Mouse (Mus musculus): ENCODE data around the gene Slc22a14. TPM values are rescaled to one million over a fixed set of nuclear protein-coding genes. Genes with fewer than 3 reads are reported as not detected.

The Slc22a14 gene
- polyA plus RNA-seq, 1 experiment from 2014 or later = not detected

DNA sequence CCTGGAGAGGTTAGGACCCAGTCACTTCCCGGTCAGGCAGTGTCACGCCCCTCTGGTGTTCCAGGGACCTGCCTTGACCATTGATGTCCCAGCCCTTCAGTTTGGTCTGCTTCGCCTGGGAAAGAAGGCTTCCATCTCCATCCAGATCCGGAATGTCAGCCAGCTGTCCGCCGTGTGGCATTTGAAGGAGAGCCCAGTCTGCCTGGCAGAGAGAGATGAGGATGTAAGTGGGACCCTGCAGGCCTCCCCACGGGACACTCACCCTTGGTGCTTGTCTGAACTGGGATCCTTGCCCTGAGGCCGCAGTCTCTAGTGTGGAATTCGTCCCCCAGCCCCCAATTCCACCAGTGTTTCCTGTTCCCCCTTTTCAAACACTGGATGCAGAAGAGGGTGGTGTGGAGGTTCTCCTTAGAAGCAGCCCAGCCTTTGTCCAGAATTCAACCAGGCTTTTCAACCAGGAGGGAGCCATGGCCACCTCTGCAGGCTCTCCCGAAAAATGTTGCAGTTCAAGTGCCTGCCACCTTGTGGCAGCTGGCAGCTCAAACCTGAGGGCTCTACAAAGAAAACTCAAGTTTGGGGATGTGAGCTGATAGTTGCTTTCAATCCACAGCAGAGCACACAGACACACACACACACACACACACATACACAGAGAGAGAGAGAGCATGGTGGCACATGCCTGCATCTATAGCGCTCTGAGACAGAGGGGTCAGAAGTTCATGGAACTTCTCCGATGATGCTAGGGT, 236.7 kb downstream of the Slc22a14 start:
- no peak overlapping the region for H3K4me2 ChIP-seq
- ATAC-seq (replicated peaks; ENCODE audit: low FRiP score) = no peak
- H3K9me3 ChIP-seq (ENCODE audit: control insufficient read depth, low read length) = no peaks in the 10 kb centered on the region
- H3K36me3 ChIP-seq (ENCODE audit: control insufficient read depth, insufficient read depth, low read length) = no peaks in the 10 kb centered on the region
- no peaks in the 10 kb centered on the region for H3K4me1 ChIP-seq (replicated peaks; ENCODE audit: control insufficient read depth, insufficient read depth, low read length)
- no peaks in the 10 kb centered on the region for H3K27me3 ChIP-seq (replicated peaks; ENCODE audit: control insufficient read depth, insufficient read depth, low read length)
- DNase-seq (ENCODE audit: low spot score) = no peak
- 87% methylated on average over 12 of the region's 12 CpGs for WGBS
- no peak overlapping the region for H3K4me3 ChIP-seq (ENCODE audit: low read depth, low read length)
- H3K9ac ChIP-seq (ENCODE audit: low read depth, low read length) = no peak overlapping the region
- H3K27ac ChIP-seq (ENCODE audit: low read depth, low read length) = no peak overlapping the region

DNA sequence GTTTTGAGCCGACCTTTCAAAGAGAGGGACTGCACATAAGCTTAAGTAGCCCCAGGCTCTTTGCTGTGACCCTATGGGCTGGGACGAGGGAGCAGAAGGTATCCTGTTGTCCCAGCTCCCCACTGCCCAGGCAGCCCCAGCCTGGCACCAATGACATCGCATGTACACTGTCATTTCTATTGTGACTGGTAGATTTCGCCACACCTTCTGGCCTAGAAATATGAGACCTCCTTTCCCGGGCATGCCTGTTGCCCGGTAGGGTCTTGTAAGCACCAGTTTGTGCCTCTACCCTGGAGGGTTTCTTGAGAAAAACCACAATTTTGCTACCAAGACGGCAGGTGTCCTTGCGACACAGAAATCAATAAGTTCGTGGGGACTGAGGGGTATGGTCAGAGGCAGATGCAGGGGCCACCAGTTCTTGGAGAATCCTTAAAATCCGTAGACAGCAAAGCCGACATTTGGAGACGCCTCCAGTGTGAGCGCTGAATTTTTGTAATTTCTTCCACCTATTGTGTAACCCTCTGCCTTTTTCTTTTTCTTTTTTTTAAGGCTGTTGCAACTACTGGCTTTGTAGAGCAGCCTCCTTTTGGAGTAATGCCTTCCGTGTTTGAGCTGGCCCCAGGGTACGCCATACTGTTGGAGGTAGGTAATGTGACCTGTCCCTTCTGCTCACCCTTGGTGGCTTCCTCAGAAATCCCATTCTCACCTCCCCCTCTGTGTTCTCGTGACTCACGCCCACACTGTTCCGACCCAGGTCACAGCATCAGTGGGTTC, 242.6 kb downstream of the Slc22a14 start:
- DNase-seq (ENCODE audit: low spot score) = no peak
- Histone ChIP-seq H3K27me3 (replicated peaks; ENCODE audit: control insufficient read depth, insufficient read depth, low read length) (no peaks in the 10 kb centered on the region), H3K4me3 (ENCODE audit: low read depth, low read length) (no peak overlapping the region), H3K9ac (ENCODE audit: low read depth, low read length) (no peak overlapping the region), H3K36me3 (ENCODE audit: control insufficient read depth, insufficient read depth, low read length) (no peaks in the 10 kb centered on the region), H3K9me3 (ENCODE audit: control insufficient read depth, low read length) (no peaks in the 10 kb centered on the region), H3K4me1 (replicated peaks; ENCODE audit: control insufficient read depth, insufficient read depth, low read length) (no peaks in the 10 kb centered on the region), H3K4me2 (no peak overlapping the region), H3K27ac (ENCODE audit: low read depth, low read length) (no peak overlapping the region)
- no peak for ATAC-seq (replicated peaks; ENCODE audit: low FRiP score)
- WGBS = 79% methylated on average over 18 of the region's 18 CpGs

DNA sequence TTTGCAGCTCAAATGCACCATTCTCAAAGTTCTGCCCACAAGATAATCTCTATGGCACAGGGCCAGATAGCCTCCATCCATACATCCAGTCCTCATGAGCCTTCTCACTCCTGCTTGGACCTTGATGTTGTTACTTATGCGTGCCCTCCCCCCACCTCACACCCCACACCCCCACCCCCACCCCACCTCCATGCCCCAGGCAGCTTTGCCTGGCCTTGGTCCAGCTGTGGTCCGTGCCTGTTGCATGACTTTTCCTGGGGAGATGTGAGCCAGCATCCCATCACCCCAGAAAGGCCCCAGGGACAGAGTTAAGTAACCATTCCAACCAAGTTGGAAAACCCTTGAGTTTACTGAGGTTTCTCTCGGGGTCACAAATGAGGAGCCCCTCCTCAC, 245.2 kb downstream of the Slc22a14 start:
- no peaks in the 10 kb centered on the region for H3K4me1 ChIP-seq (replicated peaks; ENCODE audit: control insufficient read depth, insufficient read depth, low read length)
- DNase-seq (ENCODE audit: low spot score) = no peak
- no peaks in the 10 kb centered on the region for H3K27me3 ChIP-seq (replicated peaks; ENCODE audit: control insufficient read depth, insufficient read depth, low read length)
- no peak overlapping the region for H3K9ac ChIP-seq (ENCODE audit: low read depth, low read length)
- ATAC-seq (replicated peaks; ENCODE audit: low FRiP score) = no peak
- 59% methylated on average over 3 of the region's 3 CpGs for WGBS
- no peak overlapping the region for H3K27ac ChIP-seq (ENCODE audit: low read depth, low read length)
- no peaks in the 10 kb centered on the region for H3K36me3 ChIP-seq (ENCODE audit: control insufficient read depth, insufficient read depth, low read length)
- H3K4me3 ChIP-seq (ENCODE audit: low read depth, low read length) = no peak overlapping the region
- H3K4me2 ChIP-seq = no peak overlapping the region
- no peaks in the 10 kb centered on the region for H3K9me3 ChIP-seq (ENCODE audit: control insufficient read depth, low read length)

Other genes starting within 250 kb of the Slc22a14 start
- gene Acaa1b, start 208.5 kb downstream of the Slc22a14 start, polyA plus RNA-seq (2014; fragmentation: Nextera tagmentation; extraction: Ambion mirVana) = 0.34 and 0.63 TPM in 2 replicates
- gene Gm47289, start 206.4 kb downstream of the Slc22a14 start, polyA plus RNA-seq (2014; fragmentation: Nextera tagmentation; extraction: Ambion mirVana) = not detected in 2 replicates
- gene Slc22a13, start 156.5 kb downstream of the Slc22a14 start, polyA plus RNA-seq (2014; fragmentation: Nextera tagmentation; extraction: Ambion mirVana) = not detected in 2 replicates
- gene Oxsr1, start 43.1 kb downstream of the Slc22a14 start, polyA plus RNA-seq (2014; fragmentation: Nextera tagmentation; extraction: Ambion mirVana) = 14.2 TPM in 2 replicates
- 58.8 and 61.2 TPM in 2 replicates for gene Acaa1a, start 25.9 kb downstream of the Slc22a14 start, polyA plus RNA-seq (2014; fragmentation: Nextera tagmentation; extraction: Ambion mirVana)
- gene Myd88, start 24.1 kb downstream of the Slc22a14 start, polyA plus RNA-seq (2014; fragmentation: Nextera tagmentation; extraction: Ambion mirVana) = 28.6 and 30.6 TPM in 2 replicates
- 9.5 and 11.0 TPM in 2 replicates for gene Xylb, start 8.2 kb downstream of the Slc22a14 start, polyA plus RNA-seq (2014; fragmentation: Nextera tagmentation; extraction: Ambion mirVana)
- 15.8 and 16.4 TPM in 2 replicates for gene Acvr2b, start 36.6 kb upstream of the Slc22a14 start, polyA plus RNA-seq (2014; fragmentation: Nextera tagmentation; extraction: Ambion mirVana)
- gene Exog, start 79.4 kb upstream of the Slc22a14 start, polyA plus RNA-seq (2014; fragmentation: Nextera tagmentation; extraction: Ambion mirVana) = 18.7 and 22.5 TPM in 2 replicates
- gene Scn5a, start 213.5 kb upstream of the Slc22a14 start, polyA plus RNA-seq (2014; fragmentation: Nextera tagmentation; extraction: Ambion mirVana) = 0.22 TPM in 1 of 2 replicates, not detected in the other

Measured in liver, embryonic 11.5 days (tissue).